Mouse (Mus musculus) embryonic facial prominence, embryonic 14.5 days (tissue): ENCODE data around the gene Wdr20rt. TPM values are rescaled to one million over a fixed set of nuclear protein-coding genes. Genes with fewer than 3 reads are reported as not detected.

Experiments used
- ATAC-seq: fragments of 200-750 bp; cut with Nextera tagmentation; 2 replicates; pipeline ENCODE4 v1.8.0; 2017; ENCODE audit warnings: low read depth, moderate number of reproducible peaks, moderate TSS enrichment
- DNase-seq: peaks from one replicate; pipeline ENCODE4 v3.0.0-alpha.2; 2015; ENCODE audit warnings: low spot score
- H3K27ac ChIP-seq: fragments of 300-500 bp; sonication (generic); replicated peaks from 2 replicates; pipeline ENCODE4 v1.5.1; 2014; ENCODE audit warnings: low read depth, mild to moderate bottlenecking, low read length, moderate library complexity
- H3K27me3 ChIP-seq: fragments of 300-500 bp; sonication (generic); replicated peaks from 2 replicates; pipeline ENCODE4 v1.6.1; 2014; ENCODE audit warnings: low read length; ENCODE audit not compliant: control insufficient read depth, insufficient read depth
- H3K36me3 ChIP-seq: fragments of 300-500 bp; sonication (generic); 2 replicates; pipeline ENCODE4 v1.6.1; 2014; ENCODE audit warnings: low read length, mixed read lengths; ENCODE audit not compliant: control insufficient read depth, insufficient read depth
- H3K4me1 ChIP-seq: fragments of 300-500 bp; sonication (generic); 2 replicates; pipeline ENCODE4 v1.6.1; 2014; ENCODE audit warnings: antibody characterized with exemption, low read length; ENCODE audit not compliant: control insufficient read depth, insufficient read depth
- H3K4me2 ChIP-seq: fragments of 300-500 bp; sonication (generic); 2 replicates; pipeline ENCODE4 v1.6.1; 2014; ENCODE audit warnings: low read depth, mild to moderate bottlenecking, low read length, moderate library complexity, mixed read lengths
- H3K4me3 ChIP-seq: fragments of 300-500 bp; sonication (generic); 2 replicates; pipeline ENCODE4 v1.5.1; 2014; ENCODE audit warnings: low read depth, mild to moderate bottlenecking, low read length
- H3K9ac ChIP-seq: fragments of 300-500 bp; sonication (generic); 2 replicates; pipeline ENCODE4 v1.6.1; 2014; ENCODE audit warnings: low read depth, mild to moderate bottlenecking, low read length, moderate library complexity, mixed read lengths
- H3K9me3 ChIP-seq: fragments of 300-500 bp; sonication (generic); 2 replicates; pipeline ENCODE4 v1.6.1; 2016; ENCODE audit warnings: low read length; ENCODE audit not compliant: control insufficient read depth
- WGBS: fragments of 180-500 bp; shearing (Covaris S2); extraction: QIAGEN DNeasy Blood & Tissue Kit; methylation state at CpG from one replicate; pipeline ENCODE4 v1.1.7; 2014; 5-methylcytosine and 5-hydroxymethylcytosine counted together
- polyA plus RNA-seq: library from polyadenylated mRNA; unstranded; fragments of >200 nt; fragmentation: Nextera tagmentation; extraction: Ambion mirVana; gene quantifications from 2 replicates; pipeline ENCODE4 v1.2.1, GENCODE M21; 2014

The Wdr20rt gene
- polyA plus RNA-seq: not detected in 2 replicates

DNA sequence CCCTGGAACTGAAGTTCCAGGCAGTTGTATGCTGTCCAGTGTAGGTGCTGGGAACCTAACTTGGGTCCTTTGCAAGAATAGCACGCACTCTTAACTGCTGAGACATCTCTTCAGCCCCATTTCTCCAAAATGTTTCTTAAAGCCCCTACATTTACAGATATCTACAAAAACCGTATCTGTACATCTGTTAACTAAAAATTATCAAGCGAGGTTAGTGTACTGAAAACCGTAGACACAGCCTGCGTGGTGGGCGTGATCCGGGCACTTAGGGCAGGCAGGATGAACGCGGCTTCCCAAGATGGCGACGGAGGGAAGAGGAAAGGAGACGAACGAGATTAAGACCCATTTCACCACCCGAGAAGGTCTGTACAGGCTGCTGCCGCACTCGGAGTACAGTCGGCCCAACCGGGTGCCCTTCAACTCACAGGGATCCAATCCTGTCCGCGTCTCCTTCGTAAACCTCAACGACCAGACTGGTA is at the start of gene Wdr20rt:
TSS of gene Wdr20rt (plus strand) at position 51 of the 479 bp plus-strand sequence.
- H3K4me1 ChIP-seq: no peaks in the 10 kb centered on the region
- 96% methylated on average over 22 of the region's 22 CpGs for WGBS
- H3K4me3 ChIP-seq: no peak within 1 kb of the TSS
- no peaks in the 10 kb centered on the region for H3K36me3 ChIP-seq
- no peak within 1 kb of the TSS for H3K4me2 ChIP-seq
- H3K27me3 ChIP-seq: no peaks in the 10 kb centered on the region
- no peak within 1 kb of the TSS for H3K27ac ChIP-seq
- no peak for ATAC-seq
- DNase-seq: no peak
- H3K9me3 ChIP-seq: no peaks in the 10 kb centered on the region
- H3K9ac ChIP-seq: no peak within 1 kb of the TSS

DNA sequence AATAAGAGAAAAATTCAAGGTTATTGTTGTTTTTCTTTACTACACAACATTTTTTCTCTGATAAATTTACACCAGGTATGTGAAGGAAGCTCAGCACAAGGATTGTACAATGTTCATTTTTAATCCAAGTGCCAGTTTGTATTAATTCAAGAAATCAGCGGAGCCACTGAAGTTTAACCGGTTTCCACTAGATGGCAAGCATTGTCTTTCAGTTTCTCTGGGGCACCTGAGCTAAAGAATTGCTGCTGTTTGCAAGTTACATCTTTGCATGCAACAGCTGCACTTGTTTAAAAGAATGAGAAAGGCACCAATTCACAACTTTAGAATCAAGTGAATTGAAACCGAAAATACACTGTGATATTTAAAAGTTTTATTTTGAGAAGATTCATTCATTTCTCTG is 38.0 kb upstream of the Wdr20rt start:
- no peak overlapping the region for H3K4me3 ChIP-seq
- no peaks in the 10 kb centered on the region for H3K36me3 ChIP-seq
- H3K27me3 ChIP-seq: no peaks in the 10 kb centered on the region
- 51% methylated on average over 3 of the region's 3 CpGs for WGBS
- H3K4me2 ChIP-seq: no peak overlapping the region
- H3K9ac ChIP-seq: no peak overlapping the region
- no peak overlapping the region for H3K27ac ChIP-seq
- no peaks in the 10 kb centered on the region for H3K9me3 ChIP-seq
- ATAC-seq: no peak
- H3K4me1 ChIP-seq: no peaks in the 10 kb centered on the region
- DNase-seq: peak; percentile 23

DNA sequence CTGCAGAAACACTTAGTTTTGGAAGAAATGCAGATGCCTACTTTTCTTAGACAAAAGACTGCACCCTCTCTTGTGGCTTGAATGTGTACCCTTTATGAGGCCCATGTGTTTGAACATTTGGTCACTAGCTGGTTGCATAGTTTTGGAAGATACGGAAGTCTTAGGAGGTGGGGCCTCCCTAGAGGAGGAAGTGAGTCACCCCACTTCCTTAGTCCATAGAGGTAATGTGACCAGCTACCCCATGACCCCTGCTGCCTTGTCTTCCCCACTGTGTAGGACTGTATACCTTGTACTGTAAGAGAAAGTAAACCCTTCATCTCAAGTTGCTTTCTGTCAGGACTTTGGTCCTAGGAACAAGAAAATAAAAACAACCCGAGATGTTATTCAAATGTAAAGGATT is 36.1 kb upstream of the Wdr20rt start:
- H3K27ac ChIP-seq: no peak overlapping the region
- H3K9me3 ChIP-seq: no peaks in the 10 kb centered on the region
- no peak overlapping the region for H3K4me2 ChIP-seq
- no peaks in the 10 kb centered on the region for H3K36me3 ChIP-seq
- H3K4me1 ChIP-seq: no peaks in the 10 kb centered on the region
- H3K27me3 ChIP-seq: no peaks in the 10 kb centered on the region
- H3K4me3 ChIP-seq: no peak overlapping the region
- ATAC-seq: no peak
- H3K9ac ChIP-seq: no peak overlapping the region
- WGBS: 74% methylated on average over 2 of the region's 2 CpGs
- no peak for DNase-seq

DNA sequence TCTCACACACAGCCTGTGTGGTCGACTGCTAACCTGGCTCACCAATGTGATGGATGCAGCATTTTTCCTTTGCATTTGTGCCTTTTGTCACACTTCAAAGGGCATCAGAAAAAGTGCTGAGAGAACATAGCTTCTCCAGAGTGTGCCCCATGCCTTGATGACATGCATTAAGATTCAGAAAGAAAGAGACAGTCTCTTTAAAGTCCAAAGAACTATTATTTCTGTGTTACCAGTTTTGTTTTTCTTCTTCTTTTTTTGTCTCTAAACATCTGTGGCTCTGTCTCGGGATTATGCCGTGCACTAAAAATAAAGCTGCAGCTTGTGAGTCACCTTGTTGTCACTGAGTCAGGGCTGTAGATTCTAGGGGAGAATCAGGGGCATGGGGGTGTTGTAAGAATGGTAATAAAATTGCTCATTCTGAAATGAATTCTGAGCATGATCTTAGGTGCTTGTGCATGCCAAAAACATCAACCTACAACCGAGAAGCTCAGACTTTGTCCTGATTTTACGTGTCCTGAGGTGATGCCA is 31.2 kb upstream of the Wdr20rt start:
- no peak for ATAC-seq
- no peaks in the 10 kb centered on the region for H3K4me1 ChIP-seq
- no peaks in the 10 kb centered on the region for H3K27me3 ChIP-seq
- no peak overlapping the region for H3K27ac ChIP-seq
- no peak overlapping the region for H3K4me2 ChIP-seq
- no peaks in the 10 kb centered on the region for H3K36me3 ChIP-seq
- 71% methylated on average over 5 of the region's 5 CpGs for WGBS
- DNase-seq: no peak
- H3K4me3 ChIP-seq: no peak overlapping the region
- no peak overlapping the region for H3K9ac ChIP-seq
- no peaks in the 10 kb centered on the region for H3K9me3 ChIP-seq

DNA sequence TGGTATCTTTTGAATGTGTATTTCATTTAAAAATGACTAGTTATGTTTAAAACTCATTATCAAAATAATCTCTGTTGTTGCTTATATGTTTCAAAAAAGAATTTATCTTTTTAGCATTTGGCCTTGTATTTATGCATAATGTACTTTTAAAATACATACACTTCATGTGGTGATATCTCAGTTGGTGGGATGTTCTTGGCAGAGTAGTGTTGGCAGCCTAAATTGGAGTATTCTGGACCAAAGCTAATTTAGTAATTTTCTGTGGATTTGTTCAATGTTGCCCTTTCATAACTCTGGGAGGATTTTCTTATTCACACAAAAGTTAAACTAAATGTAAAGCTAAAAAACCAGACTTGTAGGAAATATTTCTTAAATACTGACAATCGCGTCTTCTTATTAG is 23.5 kb upstream of the Wdr20rt start:
- Histone ChIP-seq H3K4me2 (no peak overlapping the region), H3K27me3 (no peaks in the 10 kb centered on the region), H3K9me3 (no peaks in the 10 kb centered on the region), H3K4me1 (no peaks in the 10 kb centered on the region), H3K36me3 (no peaks in the 10 kb centered on the region), H3K9ac (no peak overlapping the region), H3K27ac (no peak overlapping the region), H3K4me3 (no peak overlapping the region)
- no peak for ATAC-seq
- no peak for DNase-seq
- 99% methylated on average over 2 of the region's 2 CpGs for WGBS

DNA sequence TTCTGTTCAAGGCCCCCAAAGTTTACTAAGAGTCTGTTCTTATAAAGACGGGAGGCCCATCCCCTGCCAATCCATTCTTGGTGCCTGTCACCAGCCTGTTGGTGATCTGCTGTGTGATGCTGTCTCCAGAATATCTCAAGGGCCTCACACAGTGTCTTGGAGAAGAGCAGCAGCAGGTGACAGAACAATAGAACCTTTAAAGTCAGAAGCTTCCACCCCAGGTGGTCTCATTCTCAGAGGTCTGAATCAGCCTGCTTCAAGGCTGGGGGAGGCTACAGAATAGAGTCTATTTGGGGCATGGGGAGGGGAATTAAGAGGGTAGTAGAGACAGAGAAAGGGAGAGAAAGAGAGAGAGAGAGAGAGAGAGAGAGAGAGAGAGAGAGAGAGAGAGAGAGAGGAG is 18.9 kb upstream of the Wdr20rt start:
- no peaks in the 10 kb centered on the region for H3K9me3 ChIP-seq
- 60% methylated on average over 1 of the region's 1 CpGs for WGBS
- DNase-seq: no peak

DNA sequence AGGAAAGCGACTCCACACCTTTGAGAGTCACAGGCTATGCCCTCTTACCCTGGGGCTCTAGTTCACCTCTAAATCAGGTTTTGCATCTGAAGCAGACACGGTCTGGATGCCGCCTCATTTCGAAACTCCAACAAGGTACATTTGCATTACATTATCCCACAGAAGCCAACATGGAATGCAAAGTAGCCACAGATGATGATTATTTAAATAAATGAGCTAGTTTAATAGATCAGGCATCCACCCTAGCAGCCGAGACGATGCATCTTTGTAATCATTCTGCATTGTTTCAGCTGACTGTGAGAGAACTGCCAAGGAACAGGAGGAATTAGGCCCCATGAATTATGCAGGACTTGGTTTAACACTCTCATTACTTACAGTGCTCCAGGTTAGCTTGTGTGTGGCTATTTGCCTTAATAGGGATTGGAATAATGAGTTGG is 8.9 kb upstream of the Wdr20rt start:
- ATAC-seq: no peak
- H3K4me1 ChIP-seq: no peaks in the 10 kb centered on the region
- no peak overlapping the region for H3K9ac ChIP-seq
- no peaks in the 10 kb centered on the region for H3K36me3 ChIP-seq
- H3K4me2 ChIP-seq: no peak overlapping the region
- H3K27ac ChIP-seq: no peak overlapping the region
- DNase-seq: no peak
- 75% methylated on average over 6 of the region's 6 CpGs for WGBS
- H3K4me3 ChIP-seq: no peak overlapping the region
- no peaks in the 10 kb centered on the region for H3K27me3 ChIP-seq
- H3K9me3 ChIP-seq: no peaks in the 10 kb centered on the region

More for the DNA sequence above, 18.9 kb upstream of the Wdr20rt start:
- no peaks in the 10 kb centered on the region for H3K27me3 ChIP-seq
- no peak overlapping the region for H3K4me3 ChIP-seq
- ATAC-seq: no peak
- no peak overlapping the region for H3K4me2 ChIP-seq
- no peaks in the 10 kb centered on the region for H3K36me3 ChIP-seq
- no peak overlapping the region for H3K9ac ChIP-seq
- no peaks in the 10 kb centered on the region for H3K4me1 ChIP-seq
- no peak overlapping the region for H3K27ac ChIP-seq

DNA sequence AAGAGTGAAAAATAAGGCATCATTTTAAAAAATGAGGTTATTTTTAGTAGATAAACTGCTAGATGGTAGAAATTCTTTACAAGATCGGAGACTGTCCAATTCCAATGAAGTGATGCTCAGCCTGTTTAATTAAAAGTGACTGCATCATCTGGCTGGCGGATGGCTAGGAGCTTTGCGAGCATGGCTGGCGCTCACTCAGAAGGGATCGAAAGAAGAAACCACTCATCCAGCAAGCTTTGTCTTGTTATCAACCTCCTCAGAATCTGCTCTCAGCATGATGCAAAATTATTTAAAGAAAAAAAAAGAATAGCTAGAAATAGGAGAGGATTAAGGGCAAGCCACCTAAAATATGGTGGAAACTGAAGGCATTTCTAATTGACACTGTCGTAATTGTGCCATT is 3.3 kb downstream of the Wdr20rt start:
- H3K4me3 ChIP-seq: no peak overlapping the region
- no peak overlapping the region for H3K4me2 ChIP-seq
- 87% methylated on average over 6 of the region's 6 CpGs for WGBS
- H3K9ac ChIP-seq: no peak overlapping the region
- no peak for ATAC-seq
- H3K9me3 ChIP-seq: no peaks in the 10 kb centered on the region
- DNase-seq: no peak
- H3K36me3 ChIP-seq: no peaks in the 10 kb centered on the region
- no peaks in the 10 kb centered on the region for H3K27me3 ChIP-seq
- H3K27ac ChIP-seq: no peak overlapping the region
- no peaks in the 10 kb centered on the region for H3K4me1 ChIP-seq

DNA sequence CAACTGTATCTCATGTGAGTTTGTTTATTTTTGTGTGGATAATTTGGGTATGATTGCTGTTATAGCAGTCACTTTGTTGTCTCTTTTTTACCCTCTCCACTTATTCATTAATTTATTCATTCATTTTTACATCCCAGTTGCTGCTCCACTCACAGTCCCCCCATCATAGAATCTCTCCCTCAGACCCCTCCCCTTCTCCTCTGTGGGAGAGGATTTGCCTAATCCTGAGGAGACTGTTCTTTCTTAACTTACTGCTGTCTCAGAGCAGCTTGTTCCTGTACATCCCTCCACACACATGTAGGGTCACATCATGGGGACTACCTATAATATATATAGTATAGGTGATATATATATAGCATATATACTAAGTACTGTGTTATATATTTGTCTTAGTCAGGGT is 3.7 kb downstream of the Wdr20rt start:
- no peak for DNase-seq
- no peaks in the 10 kb centered on the region for H3K27me3 ChIP-seq
- H3K4me3 ChIP-seq: no peak overlapping the region
- no peaks in the 10 kb centered on the region for H3K4me1 ChIP-seq
- no peak overlapping the region for H3K9ac ChIP-seq
- ATAC-seq: no peak
- H3K9me3 ChIP-seq: no peaks in the 10 kb centered on the region
- H3K4me2 ChIP-seq: no peak overlapping the region
- no peak overlapping the region for H3K27ac ChIP-seq
- no peaks in the 10 kb centered on the region for H3K36me3 ChIP-seq
